Mouse (Mus musculus) ES-Bruce4 (cell line): ENCODE results near the gene Map4. TPM values are rescaled to one million over a fixed set of nuclear protein-coding genes. Genes with fewer than 3 reads are reported as not detected.

Source experiments
- H3K27ac ChIP-seq: 2 replicates; pipeline ENCODE4 v1.5.1; 2012; ENCODE audit warnings: low read length, inconsistent platforms; ENCODE audit not compliant: insufficient read depth
- H3K27me3 ChIP-seq: 2 replicates; pipeline ENCODE4 v1.6.1; 2012; ENCODE audit warnings: mild to moderate bottlenecking, low read length, inconsistent platforms; ENCODE audit not compliant: control insufficient read depth, poor library complexity, insufficient read depth, severe bottlenecking
- H3K36me3 ChIP-seq: 2 replicates; pipeline ENCODE4 v1.6.1; 2012; ENCODE audit warnings: inconsistent platforms, mild to moderate bottlenecking, low read length, moderate library complexity; ENCODE audit not compliant: control insufficient read depth, poor library complexity, insufficient read depth, severe bottlenecking
- H3K4me1 ChIP-seq: one replicate; pipeline ENCODE4 v1.8.1; 2011; ENCODE audit warnings: low read length; ENCODE audit not compliant: control insufficient read depth, insufficient read depth
- H3K4me3 ChIP-seq: 2 replicates; pipeline ENCODE4 v1.5.1; 2011; ENCODE audit warnings: low read depth, mild to moderate bottlenecking, low read length
- H3K9ac ChIP-seq: 2 replicates; pipeline ENCODE4 v1.6.1; 2012; ENCODE audit warnings: low read depth, mild to moderate bottlenecking, inconsistent platforms; ENCODE audit not compliant: poor library complexity, severe bottlenecking
- H3K9me3 ChIP-seq: replicated peaks from 2 replicates; pipeline ENCODE4 v1.6.1; 2012; ENCODE audit warnings: mild to moderate bottlenecking, low read length, inconsistent platforms; ENCODE audit not compliant: control insufficient read depth, poor library complexity, insufficient read depth, severe bottlenecking
- CTCF ChIP-seq: IDR thresholded peaks from one replicate; pipeline ENCODE4 v1.8.1; 2011; ENCODE audit warnings: low read depth, low read length
- EP300 ChIP-seq: IDR thresholded peaks from 2 replicates; pipeline ENCODE4 v1.6.1; 2011; ENCODE audit warnings: low read depth, low read length; ENCODE audit not compliant: insufficient read depth
- POLR2A ChIP-seq: IDR thresholded peaks from one replicate; pipeline ENCODE4 v1.8.1; 2011; ENCODE audit warnings: low read length; ENCODE audit not compliant: insufficient read depth
- polyA plus RNA-seq: library from polyadenylated mRNA; stranded (reverse); fragments of >200 nt; gene quantifications from 2 replicates; pipeline ENCODE4 v1.2.4, GENCODE M21; 2011; ENCODE audit warnings: low read depth; ENCODE audit not compliant: missing spikeins, insufficient read depth, insufficient read length

The Map4 gene
- polyA plus RNA-seq, 1 experiment = 161 TPM

- no peak for TF ChIP-seq EP300
- Histone ChIP-seq H3K27me3 (no peaks in the 10 kb centered on the region), H3K36me3 (no peaks in the 10 kb centered on the region; the same call in 1 of the 2 replicates), H3K9me3 (no peaks in the 10 kb centered on the region), H3K4me3 (no peak overlapping the region), H3K9ac (no peak overlapping the region), H3K27ac (no peak overlapping the region), H3K4me1 (peaks cover 2% of the 10 kb centered on the region)
Measured at GRCm38 (mm10) chr9:110053305-110054079, 122.2 kb downstream of the Map4 start.

GRCm38 (mm10) chr9:110054080-110054421, 122.8 kb downstream of the Map4 start:
- TF ChIP-seq EP300 = no peak
- no peak for TF ChIP-seq CTCF
- TF ChIP-seq POLR2A = no peak
- Histone ChIP-seq H3K36me3 (no peaks in the 10 kb centered on the region; the same call in 1 of the 2 replicates), H3K27ac (no peak overlapping the region), H3K9me3 (no peaks in the 10 kb centered on the region), H3K4me1 (peaks cover 2% of the 10 kb centered on the region), H3K4me3 (no peak overlapping the region), H3K27me3 (no peaks in the 10 kb centered on the region), H3K9ac (no peak overlapping the region)

GRCm38 (mm10) chr9:110054781-110055180, 123.5 kb downstream of the Map4 start:
- Histone ChIP-seq H3K9me3 (no peaks in the 10 kb centered on the region), H3K27me3 (no peaks in the 10 kb centered on the region), H3K9ac (no peak overlapping the region), H3K4me1 (peaks cover 2% of the 10 kb centered on the region), H3K27ac (no peak overlapping the region), H3K4me3 (no peak overlapping the region), H3K36me3 (no peaks in the 10 kb centered on the region; the same call in 1 of the 2 replicates)
- TF ChIP-seq POLR2A (no peak), EP300 (no peak)

DNA sequence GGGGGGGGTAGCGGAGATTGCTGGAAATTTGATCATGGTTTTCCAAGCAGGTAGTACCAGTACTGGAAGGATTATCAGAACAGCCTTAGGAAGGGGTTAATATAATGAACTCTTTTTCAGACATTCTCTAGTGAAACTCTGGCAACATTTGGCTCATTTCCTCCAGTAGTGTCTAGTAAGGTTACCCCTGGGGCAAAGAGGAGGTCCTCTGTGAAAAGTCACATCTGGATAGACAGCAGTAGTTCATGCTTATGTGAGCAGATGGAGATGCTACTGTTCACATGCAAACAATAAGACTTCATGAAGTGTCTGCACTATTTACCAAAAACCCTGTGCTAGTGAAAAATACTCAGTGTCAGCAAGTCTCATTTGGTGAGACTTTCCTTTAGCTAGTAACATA, 125.9 kb downstream of the Map4 start:
- H3K27ac ChIP-seq = no peak overlapping the region
- no peaks in the 10 kb centered on the region for H3K4me1 ChIP-seq
- H3K27me3 ChIP-seq = no peaks in the 10 kb centered on the region
- H3K9ac ChIP-seq = no peak overlapping the region
- H3K9me3 ChIP-seq = no peaks in the 10 kb centered on the region
- H3K36me3 ChIP-seq = no peaks in the 10 kb centered on the region; the same call in 1 of the 2 replicates
- TF ChIP-seq EP300 (no peak), POLR2A (no peak), CTCF (no peak)
- no peak overlapping the region for H3K4me3 ChIP-seq

DNA sequence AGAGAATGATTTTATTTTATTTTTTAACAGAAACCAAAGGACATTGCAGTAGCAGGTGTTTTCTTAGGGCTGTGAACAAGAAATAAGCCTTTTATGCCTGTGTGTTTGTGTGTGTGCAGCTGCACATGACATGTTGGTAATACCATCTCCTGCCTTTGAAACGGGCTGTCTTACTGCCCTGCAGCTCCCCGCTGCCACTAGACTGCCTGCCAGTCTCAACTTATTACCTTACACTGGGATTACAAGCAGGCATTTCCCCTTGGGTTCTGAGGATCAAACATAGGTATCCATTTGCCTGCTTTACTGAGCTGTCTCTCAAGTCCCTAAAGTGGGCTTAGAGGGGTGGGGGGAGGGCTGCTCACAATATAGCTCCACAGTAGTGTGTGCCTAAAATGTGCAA, 129.5 kb downstream of the Map4 start:
- TF ChIP-seq POLR2A (no peak), CTCF (no peak), EP300 (no peak)
- H3K36me3 ChIP-seq = peaks cover 8% of the 10 kb centered on the region
- H3K27ac ChIP-seq = no peak overlapping the region
- H3K4me1 ChIP-seq = no peaks in the 10 kb centered on the region
- no peak overlapping the region for H3K9ac ChIP-seq
- H3K27me3 ChIP-seq = no peaks in the 10 kb centered on the region
- no peaks in the 10 kb centered on the region for H3K9me3 ChIP-seq
- H3K4me3 ChIP-seq = no peak overlapping the region

GRCm38 (mm10) chr9:110062405-110062804, 131.1 kb downstream of the Map4 start:
- Histone ChIP-seq H3K27ac (no peak overlapping the region), H3K4me1 (no peaks in the 10 kb centered on the region), H3K9ac (no peak overlapping the region), H3K36me3 (peaks cover 10% of the 10 kb centered on the region), H3K9me3 (no peaks in the 10 kb centered on the region), H3K4me3 (no peak overlapping the region), H3K27me3 (no peaks in the 10 kb centered on the region)
- TF ChIP-seq EP300 (no peak), POLR2A (no peak), CTCF (no peak)

DNA sequence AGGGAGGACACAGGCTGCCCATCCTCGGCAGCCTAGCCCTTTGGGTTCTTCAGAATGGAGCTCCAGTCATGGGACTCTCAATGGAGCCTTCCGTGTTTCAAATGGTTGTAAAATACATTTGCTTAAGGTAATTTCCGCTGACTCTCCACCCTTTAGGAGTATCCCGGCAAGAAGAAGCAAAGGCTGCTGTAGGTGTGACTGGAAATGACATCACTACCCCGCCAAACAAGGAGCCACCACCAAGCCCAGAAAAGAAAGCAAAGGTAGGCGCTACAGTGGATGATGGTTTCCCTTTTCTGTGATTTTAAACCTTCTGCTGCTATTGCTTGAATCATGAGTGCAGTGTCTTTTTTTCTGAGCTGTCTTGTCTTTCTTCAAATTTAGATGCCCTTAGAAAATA, 131.6 kb downstream of the Map4 start:
- Histone ChIP-seq H3K9me3 (no peaks in the 10 kb centered on the region), H3K4me1 (no peaks in the 10 kb centered on the region), H3K4me3 (no peak overlapping the region), H3K9ac (no peak overlapping the region), H3K27me3 (no peaks in the 10 kb centered on the region), H3K36me3 (peaks cover 12% of the 10 kb centered on the region), H3K27ac (no peak overlapping the region)
- no peak for TF ChIP-seq EP300
- TF ChIP-seq CTCF = no peak
- TF ChIP-seq POLR2A = no peak
